Mouse (Mus musculus) heart, embryonic 14.5 days (tissue): ENCODE measurements around the gene Nek7. TPM values are rescaled to one million over a fixed set of nuclear protein-coding genes. Genes with fewer than 3 reads are reported as not detected.

Experiments
- ATAC-seq: fragments of 200-750 bp; cut with Nextera tagmentation; 2 replicates; pipeline ENCODE4 v1.8.0; 2017; ENCODE audit warnings: low read depth, moderate TSS enrichment; ENCODE audit not compliant: insufficient number of reproducible peaks, insufficient read depth, low FRiP score
- H3K27ac ChIP-seq, 2 experiments: fragments of 200-500 bp in 1 of 2; fragments of 300-500 bp in 1 of 2; sonication (generic) in 1 of 2; replicated peaks in 1 of 2; 2 replicates each; pipeline ENCODE4 v1.5.1; 2012 to 2014; ENCODE audit warnings: low read depth in 2 of 2, low read length in 2 of 2, control low read depth in 1 of 2, mild to moderate bottlenecking in 1 of 2, mixed read lengths in 1 of 2; ENCODE audit not compliant: control insufficient read depth in 1 of 2, insufficient read depth in 1 of 2
- H3K27me3 ChIP-seq: fragments of 300-500 bp; sonication (generic); 2 replicates; pipeline ENCODE4 v1.6.1; 2014; ENCODE audit warnings: mild to moderate bottlenecking, low read length, control low read depth; ENCODE audit not compliant: control insufficient read depth, insufficient read depth
- H3K36me3 ChIP-seq: fragments of 300-500 bp; sonication (generic); 2 replicates; pipeline ENCODE4 v1.6.1; 2014; ENCODE audit warnings: mild to moderate bottlenecking, control low read depth, low read length, mixed read lengths; ENCODE audit not compliant: control insufficient read depth, insufficient read depth
- H3K4me1 ChIP-seq, 2 experiments: fragments of 200-500 bp in 1 of 2; fragments of 300-500 bp in 1 of 2; sonication (generic) in 1 of 2; 2 replicates each; pipeline ENCODE4 v1.6.1; 2012 to 2014; ENCODE audit warnings: low read length in 2 of 2, control low read depth in 1 of 2, mixed read lengths in 1 of 2; ENCODE audit not compliant: control insufficient read depth in 2 of 2, insufficient read depth in 2 of 2
- H3K4me2 ChIP-seq: fragments of 300-500 bp; sonication (generic); 2 replicates; pipeline ENCODE4 v1.6.1; 2014; ENCODE audit warnings: mild to moderate bottlenecking, low read length
- H3K4me3 ChIP-seq, 2 experiments: fragments of 200-500 bp in 1 of 2; fragments of 300-500 bp in 1 of 2; sonication (generic) in 1 of 2; 2 replicates each; pipeline ENCODE4 v1.5.1; 2012 to 2014; ENCODE audit warnings: low read length in 2 of 2, mild to moderate bottlenecking in 2 of 2, control low read depth in 1 of 2, low read depth in 1 of 2, moderate library complexity in 1 of 2; ENCODE audit not compliant: control insufficient read depth in 1 of 2, insufficient read depth in 1 of 2
- H3K9ac ChIP-seq: fragments of 300-500 bp; sonication (generic); 2 replicates; pipeline ENCODE4 v1.6.1; 2014; ENCODE audit warnings: mild to moderate bottlenecking, low read length
- H3K9me3 ChIP-seq: fragments of 300-500 bp; sonication (generic); 2 replicates; pipeline ENCODE4 v1.6.1; 2016; ENCODE audit warnings: low read length, control low read depth; ENCODE audit not compliant: control insufficient read depth
- WGBS: fragments of 180-500 bp; shearing (Covaris S2); extraction: QIAGEN DNeasy Blood & Tissue Kit; methylation state at CpG from one replicate; pipeline ENCODE4 v1.1.7; 2014; 5-methylcytosine and 5-hydroxymethylcytosine counted together
- polyA plus RNA-seq: library from polyadenylated mRNA; unstranded; fragments of >200 nt; fragmentation: Nextera tagmentation; extraction: Ambion mirVana; gene quantifications from 2 replicates; pipeline ENCODE4 v1.2.1, GENCODE M21; 2014

Nek7 gene
- polyA plus RNA-seq, 1 experiment from 2014 or later = 59.8 TPM

GRCm38 (mm10) chr1:138491382-138492097 lies 128.4 kb downstream of the Nek7 start:
- ATAC-seq = no peak
- Histone ChIP-seq H3K27me3 (no peaks in the 10 kb centered on the region), H3K9ac (no peak overlapping the region), H3K4me1 (peaks cover 2 to 5% of the 10 kb centered on the region in 2 experiments; a peak in 2 of 4 replicates), H3K4me3 (no peak overlapping the region), H3K4me2 (no peak overlapping the region), H3K27ac (no peak overlapping the region), H3K36me3 (peaks cover 4% of the 10 kb centered on the region; the same call in 1 of the 2 replicates), H3K9me3 (no peaks in the 10 kb centered on the region)
- WGBS = 95% methylated on average over 6 of the region's 6 CpGs

- H3K9me3 ChIP-seq = no peaks in the 10 kb centered on the region
- H3K4me1 ChIP-seq = no peaks in the 10 kb centered on the region
- peaks cover 20% of the 10 kb centered on the region for H3K36me3 ChIP-seq
- H3K27ac ChIP-seq = no peak overlapping the region
- ATAC-seq = no peak
- WGBS = 62% methylated on average over 5 of the region's 5 CpGs
- no peaks in the 10 kb centered on the region for H3K27me3 ChIP-seq
- H3K4me3 ChIP-seq = no peak overlapping the region
- H3K4me2 ChIP-seq = no peak overlapping the region
- H3K9ac ChIP-seq = no peak overlapping the region
Observed at GRCm38 (mm10) chr1:138487569-138487968, 132.4 kb downstream of the Nek7 start.

- WGBS = 83% methylated on average over 1 of the region's 1 CpGs
- Histone ChIP-seq H3K27ac (no peak overlapping the region), H3K4me1 (no peaks in the 10 kb centered on the region), H3K9ac (no peak overlapping the region), H3K36me3 (peaks cover 13% of the 10 kb centered on the region), H3K27me3 (no peaks in the 10 kb centered on the region), H3K9me3 (peaks cover 8% of the 10 kb centered on the region), H3K4me3 (no peak overlapping the region), H3K4me2 (no peak overlapping the region)
- ATAC-seq = no peak
Observed at GRCm38 (mm10) chr1:138480694-138481093, 139.2 kb downstream of the Nek7 start.

- Histone ChIP-seq H3K4me2 (no peak overlapping the region), H3K36me3 (no peaks in the 10 kb centered on the region), H3K4me1 (no peaks in the 10 kb centered on the region), H3K27me3 (no peaks in the 10 kb centered on the region), H3K27ac (no peak overlapping the region), H3K4me3 (no peak overlapping the region), H3K9me3 (no peaks in the 10 kb centered on the region; the same call in 1 of the 2 replicates), H3K9ac (no peak overlapping the region)
- ATAC-seq = no peak
- WGBS = 69% methylated on average over 2 of the region's 2 CpGs
Observed at GRCm38 (mm10) chr1:138465352-138465751, 154.6 kb downstream of the Nek7 start.

- no peaks in the 10 kb centered on the region for H3K27me3 ChIP-seq
Observed at GRCm38 (mm10) chr1:138461425-138461824, 158.5 kb downstream of the Nek7 start.

GRCm38 (mm10) chr1:138449476-138449851 lies 170.5 kb downstream of the Nek7 start:
- Histone ChIP-seq H3K9ac (no peak overlapping the region), H3K9me3 (no peaks in the 10 kb centered on the region), H3K27ac (no peak overlapping the region), H3K4me2 (no peak overlapping the region), H3K36me3 (no peaks in the 10 kb centered on the region), H3K4me1 (no peaks in the 10 kb centered on the region), H3K27me3 (no peaks in the 10 kb centered on the region), H3K4me3 (no peak overlapping the region)
- 62% methylated on average over 2 of the region's 2 CpGs for WGBS
- ATAC-seq = no peak

More at GRCm38 (mm10) chr1:138461425-138461824, 158.5 kb downstream of the Nek7 start:
- WGBS = 88% methylated on average over 3 of the region's 3 CpGs
- Histone ChIP-seq H3K4me3 (no peak overlapping the region), H3K4me1 (peaks cover 2 to 5% of the 10 kb centered on the region in 2 experiments; a peak in 1 of 4 replicates), H3K9ac (no peak overlapping the region), H3K9me3 (no peaks in the 10 kb centered on the region; the same call in 1 of the 2 replicates), H3K4me2 (no peak overlapping the region), H3K36me3 (no peaks in the 10 kb centered on the region), H3K27ac (no peak overlapping the region)
- no peak for ATAC-seq

- WGBS = 51% methylated on average over 15 of the region's 15 CpGs
- no peaks in the 10 kb centered on the region for H3K27me3 ChIP-seq
- H3K4me3 ChIP-seq = no peak overlapping the region
- H3K27ac ChIP-seq = no peak overlapping the region
- ATAC-seq = no peak
- H3K4me2 ChIP-seq = no peak overlapping the region
- H3K9ac ChIP-seq = no peak overlapping the region
- H3K9me3 ChIP-seq = no peaks in the 10 kb centered on the region
- no peaks in the 10 kb centered on the region for H3K36me3 ChIP-seq
- H3K4me1 ChIP-seq = no peaks in the 10 kb centered on the region
Observed at GRCm38 (mm10) chr1:138448635-138449475, 171.1 kb downstream of the Nek7 start.
